26 mouse cellular contexts compared by ENCODE assay signal in the genomic region with DNA sequence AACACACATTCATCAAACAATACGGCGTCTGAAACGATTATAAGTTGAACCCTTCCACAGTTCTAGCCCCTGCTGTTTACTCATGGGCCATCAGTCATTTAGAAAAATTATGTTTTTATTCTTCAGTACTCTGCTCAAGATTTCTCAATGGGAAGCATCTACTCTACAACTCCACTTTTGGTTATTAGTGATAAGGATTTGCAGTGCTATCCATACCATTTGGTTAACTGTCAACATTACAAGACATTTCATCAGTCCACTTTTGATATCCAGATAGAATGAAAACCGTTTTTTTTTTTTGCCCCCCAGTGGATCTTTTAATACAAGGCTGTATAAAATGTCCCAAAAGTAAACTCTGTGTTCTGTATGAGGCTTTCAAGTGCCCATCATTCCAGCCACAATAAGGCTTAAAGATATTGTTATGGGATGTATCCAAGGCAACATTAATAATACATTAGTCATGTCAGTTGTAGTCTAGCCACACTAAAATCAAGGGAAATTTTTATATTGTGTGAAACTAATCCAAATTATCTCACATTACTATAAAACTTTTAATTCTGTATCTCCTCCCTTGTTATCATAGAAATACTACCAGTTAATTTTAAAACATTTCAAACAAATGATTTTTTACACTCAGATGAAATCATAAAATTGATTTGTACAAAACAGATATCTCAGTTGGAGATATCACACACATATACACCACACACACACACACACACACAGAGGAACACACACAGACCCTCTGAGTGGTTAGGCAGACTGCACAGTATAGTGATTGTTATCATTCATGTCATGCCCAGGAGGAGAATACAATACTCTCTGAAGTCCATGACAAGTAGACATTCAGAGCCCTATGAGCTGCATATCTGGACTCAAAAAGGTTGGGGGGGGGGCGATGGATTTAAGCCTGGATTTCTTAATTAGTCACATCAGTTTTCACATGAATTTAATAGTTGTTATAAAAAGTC.
DNase-seq lines count a peak whose midpoint lies in the region; ATAC-seq lines count a peak whose summit lies in the region.
"Had no signal": no experiment of that assay in that cellular context is flagged by ENCODE, and none has a peak within 500 bp of the region (broad histone marks: within the 10 kb centered on the region; RNA-seq: fewer than 3 reads in every experiment).

No protein-coding gene starts in this region.

- H3K4me2 ChIP-seq in hindbrain, embryonic 11.5 days (replicated peaks; ENCODE audit: low read depth, low read length) = no peak overlapping the region
- H3K4me2 ChIP-seq in hindbrain, embryonic 16.5 days (ENCODE audit: low read length) = no peak overlapping the region
- no peak overlapping the region for H3K4me2 ChIP-seq in intestine, embryonic 14.5 days (ENCODE audit: low read length)
- H3K4me2 ChIP-seq in intestine, embryonic 15.5 days (replicated peaks) = no peak overlapping the region
- H3K4me2 ChIP-seq in midbrain, embryonic 12.5 days (replicated peaks) = no peak overlapping the region
- no peak overlapping the region for H3K4me2 ChIP-seq in midbrain, embryonic 15.5 days
- H3K4me2 ChIP-seq in midbrain, embryonic 14.5 days (ENCODE audit: low read length) = no peak overlapping the region
- H3K4me2 ChIP-seq: embryonic facial prominence, embryonic 12.5 days; embryonic facial prominence, embryonic 15.5 days; heart, embryonic 12.5 days; heart, embryonic 15.5 days; hindbrain, embryonic 15.5 days had no signal

- no peak overlapping the region for H3K9ac ChIP-seq in hindbrain, embryonic 11.5 days (ENCODE audit: low read depth, low read length)
- no peak overlapping the region for H3K9ac ChIP-seq in hindbrain, embryonic 16.5 days (ENCODE audit: low read depth, low read length)
- no peak overlapping the region for H3K9ac ChIP-seq in intestine, embryonic 14.5 days (ENCODE audit: low read length)
- no peak overlapping the region for H3K9ac ChIP-seq in intestine, embryonic 15.5 days
- no peak overlapping the region for H3K9ac ChIP-seq in midbrain, embryonic 12.5 days (replicated peaks)
- H3K9ac ChIP-seq in midbrain, embryonic 15.5 days = no peak overlapping the region
- no peak overlapping the region for H3K9ac ChIP-seq in midbrain, embryonic 14.5 days (replicated peaks; ENCODE audit: low read length)
- H3K9ac ChIP-seq: embryonic facial prominence, embryonic 12.5 days; embryonic facial prominence, embryonic 15.5 days; forebrain, postnatal 0 days; heart, embryonic 12.5 days; heart, embryonic 15.5 days; hindbrain, embryonic 15.5 days had no signal

- 80% methylated on average over 5 of the region's 5 CpGs for WGBS in hindbrain, embryonic 11.5 days
- 75% methylated on average over 5 of the region's 5 CpGs for WGBS in hindbrain, embryonic 16.5 days
- WGBS in intestine, embryonic 14.5 days = 72% methylated on average over 5 of the region's 5 CpGs
- 78% methylated on average over 5 of the region's 5 CpGs for WGBS in intestine, embryonic 15.5 days
- 75% methylated on average over 5 of the region's 5 CpGs for WGBS in midbrain, embryonic 12.5 days
- 59% methylated on average over 5 of the region's 5 CpGs for WGBS in midbrain, embryonic 15.5 days
- WGBS in midbrain, embryonic 14.5 days = 50% methylated on average over 5 of the region's 5 CpGs

- no peak overlapping the region for H3K27ac ChIP-seq in hindbrain, embryonic 11.5 days (ENCODE audit: low read depth, low read length)
- H3K27ac ChIP-seq in hindbrain, embryonic 16.5 days (ENCODE audit: low read depth, low read length) = no peak overlapping the region
- no peak overlapping the region for H3K27ac ChIP-seq in intestine, embryonic 14.5 days (ENCODE audit: low read depth)
- H3K27ac ChIP-seq in intestine, embryonic 15.5 days = no peak overlapping the region
- H3K27ac ChIP-seq in midbrain, embryonic 12.5 days (replicated peaks) = no peak overlapping the region
- no peak overlapping the region for H3K27ac ChIP-seq in midbrain, embryonic 15.5 days
- H3K27ac ChIP-seq in midbrain, embryonic 14.5 days (replicated peaks; ENCODE audit: low read depth, low read length) = no peak overlapping the region
- H3K27ac ChIP-seq: embryonic facial prominence, embryonic 12.5 days; embryonic facial prominence, embryonic 15.5 days; gastrocnemius, adult 2 months; heart, embryonic 15.5 days; hindbrain, embryonic 15.5 days had no signal

- H3K9me3 ChIP-seq in hindbrain, embryonic 11.5 days (ENCODE audit: control insufficient read depth, low read length) = no peaks in the 10 kb centered on the region
- no peaks in the 10 kb centered on the region for H3K9me3 ChIP-seq in hindbrain, embryonic 16.5 days (ENCODE audit: control insufficient read depth, low read length)
- no peaks in the 10 kb centered on the region for H3K9me3 ChIP-seq in intestine, embryonic 14.5 days (ENCODE audit: control insufficient read depth, low read length)
- H3K9me3 ChIP-seq in intestine, embryonic 15.5 days = no peaks in the 10 kb centered on the region
- no peaks in the 10 kb centered on the region for H3K9me3 ChIP-seq in midbrain, embryonic 12.5 days
- H3K9me3 ChIP-seq in midbrain, embryonic 15.5 days = no peaks in the 10 kb centered on the region
- no peaks in the 10 kb centered on the region for H3K9me3 ChIP-seq in midbrain, embryonic 14.5 days (ENCODE audit: control insufficient read depth, low read length)
- H3K9me3 ChIP-seq: embryonic facial prominence, embryonic 12.5 days; embryonic facial prominence, embryonic 15.5 days; heart, embryonic 12.5 days; heart, embryonic 15.5 days; hindbrain, embryonic 15.5 days had no signal

- DNase-seq in hindbrain, embryonic 11.5 days (ENCODE audit: low spot score) = no peak
- DNase-seq in intestine, embryonic 14.5 days (ENCODE audit: low spot score) = no peak
- DNase-seq in midbrain, embryonic 14.5 days = peak; percentile 20
- no peak for DNase-seq in thymus, postnatal 10 days (ENCODE audit: low spot score in 2 of 2)
- DNase-seq: adrenal gland, adult 2 months; adrenal gland, postnatal 14 days; cerebellum, adult 11 months; cerebellum, adult 2 months; cerebellum, adult 9-11 months; cerebellum, postnatal 25 days; forebrain, postnatal 0 days; gastrocnemius, adult 2 months; gastrocnemius, postnatal 14 days; heart, adult 18-20 months; heart, postnatal 10 days; heart, postnatal 36 days had no signal

- H3K36me3 ChIP-seq in hindbrain, embryonic 11.5 days (ENCODE audit: control insufficient read depth, insufficient read depth, low read length) = no peaks in the 10 kb centered on the region
- H3K36me3 ChIP-seq in hindbrain, embryonic 16.5 days (ENCODE audit: control insufficient read depth, insufficient read depth, low read length) = no peaks in the 10 kb centered on the region
- no peaks in the 10 kb centered on the region for H3K36me3 ChIP-seq in intestine, embryonic 14.5 days (ENCODE audit: control insufficient read depth, insufficient read depth, low read length)
- H3K36me3 ChIP-seq in intestine, embryonic 15.5 days = no peaks in the 10 kb centered on the region
- H3K36me3 ChIP-seq in midbrain, embryonic 12.5 days = no peaks in the 10 kb centered on the region
- H3K36me3 ChIP-seq in midbrain, embryonic 15.5 days (replicated peaks) = no peaks in the 10 kb centered on the region
- no peaks in the 10 kb centered on the region for H3K36me3 ChIP-seq in midbrain, embryonic 14.5 days (ENCODE audit: control insufficient read depth, insufficient read depth, low read length)
- H3K36me3 ChIP-seq: embryonic facial prominence, embryonic 12.5 days; embryonic facial prominence, embryonic 15.5 days; heart, embryonic 12.5 days; heart, embryonic 15.5 days; hindbrain, embryonic 15.5 days had no signal

- no peaks in the 10 kb centered on the region for H3K27me3 ChIP-seq in hindbrain, embryonic 11.5 days (ENCODE audit: control insufficient read depth, insufficient read depth, low read length)
- H3K27me3 ChIP-seq in hindbrain, embryonic 16.5 days (replicated peaks; ENCODE audit: control insufficient read depth, insufficient read depth, low read length) = no peaks in the 10 kb centered on the region
- no peaks in the 10 kb centered on the region for H3K27me3 ChIP-seq in intestine, embryonic 14.5 days (replicated peaks; ENCODE audit: control insufficient read depth, insufficient read depth, low read length)
- no peaks in the 10 kb centered on the region for H3K27me3 ChIP-seq in intestine, embryonic 15.5 days (replicated peaks)
- H3K27me3 ChIP-seq in midbrain, embryonic 12.5 days = no peaks in the 10 kb centered on the region
- no peaks in the 10 kb centered on the region for H3K27me3 ChIP-seq in midbrain, embryonic 15.5 days (replicated peaks)
- H3K27me3 ChIP-seq in midbrain, embryonic 14.5 days (ENCODE audit: control insufficient read depth, insufficient read depth, low read length) = no peaks in the 10 kb centered on the region
- H3K27me3 ChIP-seq: embryonic facial prominence, embryonic 12.5 days; embryonic facial prominence, embryonic 15.5 days; heart, embryonic 12.5 days; heart, embryonic 15.5 days; hindbrain, embryonic 15.5 days had no signal

- no peak overlapping the region for H3K4me3 ChIP-seq in hindbrain, embryonic 11.5 days (ENCODE audit: low read depth, low read length)
- H3K4me3 ChIP-seq in hindbrain, embryonic 16.5 days (ENCODE audit: low read length) = no peak overlapping the region
- no peak overlapping the region for H3K4me3 ChIP-seq in intestine, embryonic 14.5 days (ENCODE audit: low read depth, low read length)
- H3K4me3 ChIP-seq in intestine, embryonic 15.5 days (replicated peaks) = no peak overlapping the region
- no peak overlapping the region for H3K4me3 ChIP-seq in midbrain, embryonic 12.5 days
- H3K4me3 ChIP-seq in midbrain, embryonic 15.5 days = no peak overlapping the region
- no peak overlapping the region for H3K4me3 ChIP-seq in midbrain, embryonic 14.5 days (replicated peaks; ENCODE audit: low read depth, low read length)
- H3K4me3 ChIP-seq: embryonic facial prominence, embryonic 12.5 days; embryonic facial prominence, embryonic 15.5 days; gastrocnemius, adult 2 months; heart, embryonic 12.5 days; heart, embryonic 15.5 days; hindbrain, embryonic 15.5 days had no signal

- peak; percentile 53; the same call in 1 of the 2 replicates for ATAC-seq in hindbrain, embryonic 11.5 days (ENCODE audit: low FRiP score)
- no peak for ATAC-seq in hindbrain, embryonic 16.5 days
- 0 out of 2 replicates have a peak, but pooled peaks have one; percentile 23 for ATAC-seq in intestine, embryonic 14.5 days (replicated peaks; ENCODE audit: low FRiP score, low TSS enrichment, low read depth)
- ATAC-seq in intestine, embryonic 15.5 days = no peak
- ATAC-seq in midbrain, embryonic 12.5 days (ENCODE audit: low FRiP score, low read depth) = peak; percentile 93
- ATAC-seq in midbrain, embryonic 15.5 days (replicated peaks) = no peak; the same call in 1 of the 2 replicates
- ATAC-seq in midbrain, embryonic 14.5 days (ENCODE audit: low FRiP score, low TSS enrichment) = peak; percentile 66; the same call in 1 of the 2 replicates
- ATAC-seq: forebrain, embryonic 14.5 days; forebrain, postnatal 0 days had no signal

- no peaks in the 10 kb centered on the region for H3K4me1 ChIP-seq in hindbrain, embryonic 11.5 days (replicated peaks; ENCODE audit: control insufficient read depth, insufficient read depth, low read length)
- H3K4me1 ChIP-seq in hindbrain, embryonic 16.5 days (ENCODE audit: control insufficient read depth, insufficient read depth, low read depth, low read length) = no peaks in the 10 kb centered on the region
- no peaks in the 10 kb centered on the region; the same call in 1 of the 2 replicates for H3K4me1 ChIP-seq in intestine, embryonic 14.5 days (replicated peaks; ENCODE audit: control insufficient read depth, insufficient read depth, low read length)
- H3K4me1 ChIP-seq in intestine, embryonic 15.5 days (replicated peaks) = no peaks in the 10 kb centered on the region
- no peaks in the 10 kb centered on the region for H3K4me1 ChIP-seq in midbrain, embryonic 12.5 days
- no peaks in the 10 kb centered on the region for H3K4me1 ChIP-seq in midbrain, embryonic 15.5 days
- no peaks in the 10 kb centered on the region for H3K4me1 ChIP-seq in midbrain, embryonic 14.5 days (ENCODE audit: control insufficient read depth, insufficient read depth, low read length)
- H3K4me1 ChIP-seq: embryonic facial prominence, embryonic 12.5 days; embryonic facial prominence, embryonic 15.5 days; heart, embryonic 15.5 days; hindbrain, embryonic 15.5 days had no signal

Comparison
In these comparisons a context has a peak if more than half of its experiments do, and no peak if none do; other contexts are left out.
1. ATAC-seq: peak in hindbrain, embryonic 11.5 days (single experiment), intestine, embryonic 14.5 days (single experiment), midbrain, embryonic 12.5 days (single experiment) and midbrain, embryonic 14.5 days (single experiment); none in hindbrain, embryonic 16.5 days (single experiment), intestine, embryonic 15.5 days (single experiment) and midbrain, embryonic 15.5 days (single experiment).